Mouse (Mus musculus) mouse embryonic stem cell (cell line): ENCODE data around the gene Crtc2.
"Not testable (repeated sequence)": the region's sequence is repeated elsewhere in the genome, so short reads cannot be mapped to it uniquely, and the experiment has no call there.

Experiments used
- in situ Hi-C, 2 experiments: fragments of 300-500 bp; cut with MboI; formaldehyde crosslinking; loops; 1 replicate in 1 of 2; 3 replicates in 1 of 2; pipeline ENCODE4 v1.14.3; 2019 to 2020; ENCODE audit warnings: low sequenced_read_pairs in 2 of 2, low pct_unique_long_range_greater_than_20kb in 1 of 2, mixed read lengths in 1 of 2; ENCODE audit not compliant: unreplicated experiment in 1 of 2

Gene Crtc2

GRCm38 (mm10) chr3:90231507-90232333, 22.2 kb upstream of the Crtc2 start, which contains the start of gene Jtb:
TSS of gene Jtb (plus strand) at chr3:90231597.
- in situ Hi-C loops: no loop called here

GRCm38 (mm10) chr3:90241251-90241650, 12.7 kb upstream of the Crtc2 start:
- in situ Hi-C loops: no loop called here

- in situ Hi-C loops: no loop called here
These were observed 12.1 kb upstream of the Crtc2 start for GRCm38 (mm10) chr3:90241669-90242358.

- in situ Hi-C loops: no loop called here
These were observed 10.8 kb upstream of the Crtc2 start, which contains the start of gene Creb3l4 for GRCm38 (mm10) chr3:90242984-90243775. TSS of gene Creb3l4 (minus strand) at chr3:90243512.

GRCm38 (mm10) chr3:90245406-90245805, 8.6 kb upstream of the Crtc2 start:
- in situ Hi-C loops: no loop called here

- in situ Hi-C loops: no loop called here
These were observed 6.4 kb upstream of the Crtc2 start for GRCm38 (mm10) chr3:90247630-90247959.

- in situ Hi-C loops: no loop called here
These were observed 5.8 kb upstream of the Crtc2 start, which contains the start of gene Slc39a1 for GRCm38 (mm10) chr3:90247960-90248745. TSS of gene Slc39a1 (plus strand) at chr3:90248172.

GRCm38 (mm10) chr3:90248746-90249100, 5.2 kb upstream of the Crtc2 start:
- in situ Hi-C loops: no loop called here

- in situ Hi-C loops: no loop called here
These were observed 3.2 kb upstream of the Crtc2 start for GRCm38 (mm10) chr3:90250791-90251190.

- in situ Hi-C loops: not testable (repeated sequence)
These were observed 2.2 kb upstream of the Crtc2 start for GRCm38 (mm10) chr3:90251731-90252226.

- in situ Hi-C loops: not testable (repeated sequence)
These were observed 1.3 kb upstream of the Crtc2 start for GRCm38 (mm10) chr3:90252659-90253058.

- in situ Hi-C loops: not testable (repeated sequence)
These were observed 789 bp upstream of the Crtc2 start for GRCm38 (mm10) chr3:90253174-90253573.

- in situ Hi-C loops: no loop called here
These were observed 643 bp downstream of the Crtc2 start for GRCm38 (mm10) chr3:90254419-90255193.

- in situ Hi-C loops: no loop called here
These were observed 1.2 kb downstream of the Crtc2 start for GRCm38 (mm10) chr3:90255194-90255565.

- in situ Hi-C loops: no loop called here
These were observed 1.9 kb downstream of the Crtc2 start for GRCm38 (mm10) chr3:90255784-90256353.

GRCm38 (mm10) chr3:90256731-90257530, 3.0 kb downstream of the Crtc2 start:
- in situ Hi-C loops: no loop called here
